Mouse (Mus musculus) kidney, postnatal 36 days (tissue): ENCODE measurements around the gene Ddx10.
A peak's percentile ranks its signal among the peaks of the same experiment; 100 is the strongest.

Source experiments
- DNase-seq, 2 experiments: peaks; one replicate each; pipeline ENCODE4 v3.0.0; 2021 to 2022; ENCODE audit warnings: mixed read lengths in 2 of 2

Ddx10 gene

DNA sequence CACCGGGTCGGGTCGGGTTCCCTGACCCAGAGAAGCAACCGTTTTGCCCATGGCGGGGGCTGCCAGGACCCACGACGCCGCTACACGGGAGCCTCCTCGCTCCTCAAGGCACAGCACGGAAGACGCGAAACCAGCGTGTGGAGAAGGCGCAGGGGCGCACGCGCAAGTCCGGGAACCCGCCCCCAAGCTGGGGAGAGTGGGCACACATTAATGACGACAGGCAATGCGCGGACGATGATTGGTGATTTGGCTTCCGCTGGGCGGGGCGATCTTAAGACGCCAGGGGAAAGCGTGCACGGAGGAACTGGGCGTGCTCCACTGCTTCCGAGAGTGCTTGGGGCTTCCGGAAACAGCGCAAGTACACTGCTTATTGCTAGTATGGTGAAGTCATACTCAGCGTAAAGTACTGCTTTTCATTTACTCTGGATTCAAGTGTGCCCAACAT, at the start of gene Ddx10:
Ddx10 (minus strand) TSS at position 101 of the 445 bp plus-strand sequence.
- DNase-seq, result peak; percentile 98

DNA sequence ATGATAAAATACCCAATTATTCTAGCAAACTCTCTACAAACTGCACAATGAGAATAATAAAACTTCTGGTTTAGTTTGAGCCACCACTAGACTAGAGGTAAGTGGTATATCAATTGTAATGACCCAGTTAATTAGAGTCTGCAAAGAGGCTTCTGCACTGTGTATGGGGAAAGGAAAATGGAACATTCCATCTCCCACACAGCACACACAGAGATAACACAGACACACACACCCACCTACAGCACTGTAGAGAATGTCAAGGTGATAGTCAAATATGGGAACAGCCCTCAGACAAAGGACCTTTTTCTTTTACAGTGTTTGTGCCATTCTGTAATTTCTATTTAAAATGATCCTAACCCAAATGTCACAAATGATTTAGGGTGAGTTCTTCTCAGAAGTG, 45.0 kb upstream of the Ddx10 start:
- no peak for DNase-seq

DNA sequence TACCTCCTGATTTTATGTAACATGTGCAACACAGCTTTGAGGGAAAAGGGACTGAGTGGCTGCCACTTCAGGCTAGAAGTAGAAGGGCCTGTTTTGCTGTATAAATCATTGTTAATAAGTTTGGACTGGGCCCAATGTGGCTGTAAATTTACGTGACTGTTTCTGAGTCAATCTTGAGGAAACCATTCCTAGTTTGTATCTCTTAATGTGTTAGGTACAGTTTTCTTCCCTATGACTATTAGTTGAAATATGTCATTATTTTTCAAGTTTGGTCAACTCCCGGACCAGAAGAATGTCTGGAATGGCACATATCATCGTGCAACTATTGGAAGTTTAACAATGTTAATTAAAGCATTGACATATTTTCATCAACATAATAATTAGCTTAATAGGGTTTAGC, 42.2 kb upstream of the Ddx10 start:
- no peak for DNase-seq

DNA sequence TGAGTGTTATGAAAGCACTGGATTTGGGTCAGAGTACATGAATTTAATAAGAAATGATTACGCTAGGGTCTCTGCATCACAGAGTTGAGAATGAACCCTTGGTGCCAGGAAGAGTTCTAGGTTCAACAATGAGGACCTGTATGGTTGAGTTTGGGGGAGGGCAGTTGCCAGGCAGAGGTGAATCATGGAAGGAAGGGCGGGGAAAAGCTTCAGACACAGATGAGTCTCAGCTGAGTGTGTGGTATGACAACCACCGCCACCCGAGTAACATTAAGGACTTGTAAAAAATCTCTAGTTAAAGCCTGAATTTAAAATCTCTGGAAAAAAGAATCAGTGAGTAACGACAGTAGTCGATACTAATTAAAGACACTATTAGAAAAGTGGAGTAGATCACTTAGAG, 38.9 kb upstream of the Ddx10 start:
- no peak for DNase-seq

DNA sequence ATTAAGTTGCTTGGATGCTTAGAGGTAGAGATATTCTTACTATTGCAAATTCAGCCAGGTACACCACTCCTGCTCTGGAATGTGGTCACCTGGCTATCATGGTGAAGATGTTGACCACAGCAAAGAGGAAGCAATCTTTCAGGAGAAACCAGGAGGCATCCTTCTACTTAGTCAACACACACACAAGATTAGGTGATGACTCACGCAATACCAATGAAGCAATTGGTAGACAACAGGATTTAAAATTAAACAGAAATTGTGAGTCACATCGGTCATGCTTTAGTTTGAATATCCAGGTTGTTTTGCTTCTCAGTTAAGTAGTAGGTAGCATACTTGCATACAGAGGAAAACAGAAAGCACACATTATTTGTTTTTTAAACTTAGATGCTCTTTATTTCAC, 31.1 kb upstream of the Ddx10 start:
- DNase-seq, result no peak

DNA sequence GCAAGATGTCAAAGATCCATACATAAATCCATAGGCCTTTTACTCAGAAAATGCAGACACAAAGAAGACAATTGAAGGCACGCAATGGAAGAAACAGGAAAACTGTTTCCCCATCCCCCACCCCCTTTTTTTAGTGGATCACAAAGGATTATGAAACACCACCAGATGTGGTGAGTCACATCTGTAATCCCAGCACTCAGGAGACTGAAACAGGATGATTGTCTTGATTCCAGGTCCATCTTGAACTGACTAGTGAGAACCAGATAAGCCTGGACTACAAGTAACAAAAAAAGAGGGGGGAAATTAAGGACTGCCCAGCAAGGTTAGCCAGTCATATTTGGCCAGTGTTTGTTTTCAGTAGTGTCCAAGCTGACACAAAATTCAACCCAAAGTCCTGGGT, 28.5 kb upstream of the Ddx10 start:
- DNase-seq, result no peak

DNA sequence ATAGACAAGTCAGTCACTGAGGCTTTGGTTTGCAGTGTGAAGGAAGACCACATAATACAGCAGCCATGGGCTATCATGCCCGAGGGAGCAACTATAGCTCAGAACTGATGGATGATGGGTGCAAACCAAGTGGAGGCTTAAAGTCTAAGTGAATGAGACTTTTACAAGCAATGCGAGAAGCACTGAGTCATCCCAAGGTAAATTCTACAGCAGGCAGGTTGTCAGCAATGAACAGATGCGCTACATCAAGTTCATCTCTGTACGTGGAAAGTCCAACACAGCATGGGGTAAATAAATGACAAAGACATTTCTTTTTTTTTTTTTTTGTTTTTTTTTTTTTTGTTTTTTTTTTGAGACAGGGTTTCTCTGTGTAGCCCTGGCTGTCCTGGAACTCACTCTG, 24.9 kb upstream of the Ddx10 start:
- no peak for DNase-seq

DNA sequence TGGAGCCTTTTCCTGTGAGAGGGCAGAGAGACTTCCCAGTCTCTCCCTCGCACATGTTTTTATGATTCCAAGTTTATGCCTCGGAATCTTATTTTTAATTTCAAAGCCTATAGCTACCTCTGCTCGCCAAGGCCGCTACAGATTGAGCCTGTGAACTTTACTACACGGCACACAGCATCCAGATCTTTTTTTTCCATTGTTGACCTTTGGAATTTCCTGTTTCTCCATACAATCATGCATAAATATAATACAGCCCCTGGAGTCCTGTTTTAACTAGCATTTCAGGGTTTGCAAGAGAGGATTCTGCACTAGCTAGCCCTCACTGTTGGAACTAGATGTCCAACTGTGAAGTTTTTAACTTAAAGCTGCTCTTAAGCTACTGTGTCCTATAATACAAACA, 24.4 kb upstream of the Ddx10 start:
- no peak for DNase-seq

DNA sequence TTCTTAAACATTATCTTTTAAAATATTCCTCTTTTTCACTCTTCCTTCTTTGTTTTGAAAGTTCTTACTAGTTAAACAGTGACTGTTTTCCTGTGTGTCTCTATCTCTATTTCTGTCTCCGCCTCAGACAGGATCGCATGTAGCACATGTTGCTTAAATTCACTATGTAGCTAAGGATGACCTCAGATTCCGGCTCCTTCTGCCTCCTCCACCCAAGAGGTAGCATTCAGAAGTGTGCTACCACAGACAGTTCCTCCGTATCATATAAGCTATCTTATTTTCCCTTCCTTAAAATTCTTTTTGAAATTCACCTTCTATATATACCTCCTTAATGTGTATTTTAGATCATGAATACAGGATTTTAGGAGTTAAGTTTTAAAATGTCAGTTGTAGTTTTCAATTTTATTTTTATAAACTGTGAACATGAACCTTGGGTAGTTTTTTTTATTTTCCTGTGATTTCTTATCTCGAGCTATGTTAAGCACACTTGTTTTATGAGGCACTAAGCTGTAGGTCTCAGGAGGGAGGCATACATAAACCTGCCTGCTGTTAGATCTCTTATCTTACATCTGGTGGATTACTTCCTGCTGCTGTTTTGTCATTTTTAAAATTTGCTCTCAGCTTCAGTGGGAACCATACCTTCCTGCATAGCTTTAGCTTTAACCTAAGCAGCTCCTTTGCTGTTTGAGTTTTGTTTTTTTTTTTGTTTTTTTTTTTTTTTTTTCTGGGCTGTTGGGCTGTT, 23.6 kb upstream of the Ddx10 start:
- no peak for DNase-seq

DNA sequence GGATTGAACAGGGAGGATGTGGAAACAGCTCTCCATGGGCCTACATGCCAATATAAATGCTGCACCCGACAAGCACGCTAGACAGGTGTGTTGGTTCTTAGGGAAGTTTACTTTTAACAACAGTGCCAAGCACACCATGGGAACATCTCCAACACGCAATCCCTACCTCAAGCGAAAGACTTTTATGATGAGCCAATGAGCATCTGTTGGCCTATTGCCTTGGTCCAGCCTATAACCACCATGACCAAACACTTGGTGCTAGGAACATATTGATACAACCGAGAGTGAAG, 21.6 kb upstream of the Ddx10 start:
- DNase-seq, result no peak

DNA sequence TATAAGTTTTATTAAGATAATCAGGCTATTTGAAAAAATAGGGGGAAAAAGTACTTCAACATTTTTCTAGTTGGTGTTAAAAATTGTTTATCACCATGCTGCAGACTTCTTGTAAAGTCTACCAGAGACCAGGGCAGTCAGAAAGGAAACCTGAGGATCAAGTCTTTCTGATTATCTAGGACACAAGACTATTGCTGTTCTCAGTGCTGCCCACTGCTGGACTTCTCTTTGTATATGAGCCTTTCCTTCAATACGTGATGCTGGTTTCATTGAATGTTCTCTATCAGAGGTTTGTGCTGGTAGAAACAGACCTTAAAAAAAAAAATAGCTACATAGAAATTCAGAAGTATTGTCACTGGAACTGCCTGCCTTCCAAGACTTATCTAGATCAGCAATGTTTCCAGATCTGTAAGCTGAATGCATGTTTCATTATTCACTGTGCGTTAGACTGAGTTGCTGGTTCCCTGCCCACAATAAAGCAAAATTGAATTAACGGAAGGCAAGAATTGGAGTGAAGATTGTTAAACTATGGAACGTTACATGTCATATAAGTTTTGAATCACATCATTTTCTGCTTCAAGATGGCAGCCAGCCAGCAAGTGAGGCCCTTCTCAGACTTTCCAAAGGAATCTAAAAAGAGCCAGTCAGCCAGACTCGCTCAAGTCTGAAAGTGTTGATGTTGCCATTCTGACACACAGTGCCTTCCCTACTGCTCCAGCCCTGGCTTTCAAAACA, 21.0 kb upstream of the Ddx10 start:
- DNase-seq, result peak; percentile 32 to 68

DNA sequence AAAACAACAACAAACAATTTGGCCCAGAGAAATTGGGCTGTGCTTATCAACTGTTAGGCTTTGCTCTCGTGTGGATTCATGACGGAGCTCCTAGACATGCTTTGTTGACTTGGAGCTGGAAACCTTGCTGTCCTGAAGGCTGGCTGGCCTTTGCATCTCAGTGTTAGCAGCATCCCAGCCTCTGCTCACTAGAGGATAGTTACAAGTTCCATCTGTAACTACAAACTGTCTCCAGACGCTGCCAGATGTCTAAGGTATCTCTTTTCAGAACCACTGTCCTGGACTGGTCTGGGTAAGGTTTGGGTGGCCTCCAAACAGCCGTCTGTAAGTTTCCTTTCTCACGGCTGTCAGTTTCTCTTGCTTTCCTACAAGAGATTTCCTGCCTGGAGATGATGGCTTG, 20.2 kb upstream of the Ddx10 start:
- DNase-seq, result no peak

DNA sequence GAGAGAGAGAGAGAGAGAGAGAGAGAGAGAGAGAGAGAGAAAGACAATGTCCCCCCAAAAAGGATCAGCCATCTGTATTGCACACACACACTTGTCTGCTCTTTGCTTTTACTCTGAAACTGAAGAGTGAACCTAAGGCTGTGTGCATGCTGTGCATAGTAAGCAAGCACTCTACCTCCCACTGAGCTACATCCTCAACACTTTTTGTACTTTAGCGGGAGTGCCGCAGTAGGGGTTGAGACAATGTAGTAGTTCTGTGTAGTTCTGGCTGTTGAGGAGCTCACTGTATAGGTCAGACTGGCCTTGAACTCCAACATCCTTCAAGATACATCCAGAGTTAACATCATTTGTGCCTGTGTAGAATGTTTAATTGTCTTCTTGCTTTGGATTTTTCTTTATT, 17.7 kb upstream of the Ddx10 start:
- no peak for DNase-seq

DNA sequence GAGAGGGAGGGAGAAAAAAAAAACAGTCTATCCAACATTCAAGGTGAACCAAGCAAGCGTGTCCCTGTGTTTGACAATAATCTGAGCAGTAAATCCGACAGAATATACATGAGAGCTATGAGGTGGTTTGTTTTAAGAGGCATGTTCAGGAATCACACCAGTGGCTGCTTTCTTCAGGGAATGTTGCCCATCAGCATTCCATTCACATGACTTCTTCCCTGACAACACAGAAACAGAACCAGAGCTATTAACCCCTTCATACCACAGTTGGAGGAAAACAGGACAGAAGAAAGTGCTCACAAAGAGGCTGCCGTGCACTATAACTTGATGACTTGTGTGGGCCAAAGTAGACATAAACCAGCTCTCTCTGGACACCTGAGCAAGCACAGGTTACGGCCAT, 16.5 kb upstream of the Ddx10 start:
- peak in 1 of 2 experiments; percentile 15 for DNase-seq

DNA sequence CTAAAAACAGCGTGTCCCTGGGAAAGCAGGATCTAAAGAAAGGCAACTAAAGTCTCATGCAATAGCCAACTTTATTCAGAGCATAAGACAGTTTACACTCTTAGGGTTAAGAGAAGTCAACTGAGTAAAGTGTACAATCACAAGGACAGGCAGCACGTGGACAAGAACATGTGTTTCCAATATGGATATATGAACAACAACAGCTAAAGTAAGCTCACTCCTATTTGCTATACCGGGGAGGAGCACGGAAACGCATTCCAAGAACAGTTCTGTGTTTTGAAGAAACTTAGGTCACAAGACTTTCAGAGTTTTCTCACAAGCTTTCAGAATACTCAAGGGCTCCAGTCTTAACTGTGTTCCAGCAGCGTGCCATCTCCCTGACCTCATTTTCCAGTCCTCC, 10.3 kb upstream of the Ddx10 start:
- no peak for DNase-seq

DNA sequence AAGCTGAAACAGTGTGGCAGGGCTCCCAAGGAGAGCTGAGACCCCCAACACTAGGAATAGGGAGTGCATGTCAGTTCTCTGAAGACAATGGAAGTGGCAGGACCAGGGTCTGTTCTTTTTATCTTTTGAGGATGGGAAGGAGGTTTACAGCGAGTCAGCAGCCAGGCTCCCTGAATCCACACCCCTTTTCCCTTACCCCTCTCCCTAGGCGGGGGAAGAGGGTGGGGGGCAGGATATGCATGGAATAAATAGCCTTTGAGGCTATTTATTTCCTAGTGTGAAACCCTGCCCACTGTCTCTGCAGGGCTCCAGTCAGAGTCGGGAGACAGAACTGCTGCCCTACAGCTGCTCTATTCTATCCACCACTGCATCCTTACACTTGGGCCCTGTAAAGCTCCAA, 9.9 kb upstream of the Ddx10 start:
- DNase-seq, result peak in 1 of 2 experiments; percentile 8

DNA sequence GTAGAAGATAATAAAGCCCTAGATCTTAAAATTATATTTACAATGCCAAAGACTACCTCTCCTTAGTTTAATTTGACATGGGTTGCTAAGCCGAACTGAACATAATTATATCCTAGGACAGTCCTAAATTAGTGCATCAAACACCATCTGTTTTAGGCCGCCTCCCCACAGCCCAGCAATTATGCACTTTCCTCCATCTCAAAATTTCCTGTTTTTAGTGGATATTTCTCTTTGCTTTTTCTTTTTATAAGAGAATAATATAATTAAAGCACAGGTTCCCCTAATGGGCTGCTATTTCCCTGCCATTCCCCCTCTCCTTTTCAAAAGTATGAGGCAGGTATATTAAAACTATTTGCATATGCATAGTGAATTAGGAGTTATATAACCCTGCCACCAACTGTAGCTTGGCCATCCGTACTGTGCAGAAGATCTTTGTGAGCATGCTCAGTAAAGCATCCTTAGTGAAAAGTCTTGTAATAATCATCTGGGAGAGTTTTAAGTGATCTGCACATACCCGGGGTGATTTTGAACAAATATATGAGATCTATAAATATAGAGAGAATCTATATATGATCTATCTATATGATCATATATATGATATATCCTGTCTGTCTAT, 8.9 kb upstream of the Ddx10 start:
- no peak for DNase-seq

DNA sequence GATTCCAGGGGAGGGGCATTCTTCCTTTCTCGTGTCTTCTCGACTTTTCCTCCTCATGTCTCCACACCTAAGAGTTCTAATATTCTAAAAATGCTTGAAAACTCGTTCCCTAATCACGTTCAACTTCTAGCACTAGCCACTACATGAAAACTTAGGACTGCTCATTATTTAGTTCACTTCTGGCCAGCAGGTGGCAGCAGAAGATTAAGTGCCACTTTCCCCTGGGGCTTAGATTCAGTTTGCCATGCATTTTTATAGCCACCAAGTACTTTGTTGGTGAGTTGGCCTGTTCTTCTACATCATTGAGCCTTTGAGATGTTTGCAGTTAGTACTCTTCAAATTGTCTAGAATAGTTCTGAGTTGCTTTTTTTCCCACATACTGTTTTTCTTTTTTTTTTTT, 6.5 kb upstream of the Ddx10 start:
- DNase-seq, result peak; percentile 75 to 91

DNA sequence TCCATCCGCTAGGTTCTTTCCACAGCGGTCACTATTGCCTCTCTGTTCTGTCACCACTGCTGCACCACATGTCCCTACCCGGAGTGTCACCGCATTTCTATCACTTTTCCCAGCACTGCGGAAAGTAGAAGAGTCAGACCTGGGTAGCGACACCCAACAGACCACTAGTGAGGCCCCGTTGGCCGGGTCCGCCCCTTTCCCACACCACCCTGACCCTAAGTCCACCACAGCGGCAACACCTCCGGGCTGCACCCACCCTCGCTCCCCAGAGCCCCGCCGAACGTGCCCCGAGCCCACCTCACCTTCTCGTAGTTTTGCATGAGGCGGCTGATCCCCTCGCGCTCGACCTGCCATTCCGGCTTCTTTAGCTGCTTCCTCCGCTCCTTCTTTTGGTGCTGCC, 337 bp downstream of the Ddx10 start:
- DNase-seq, result no peak

DNA sequence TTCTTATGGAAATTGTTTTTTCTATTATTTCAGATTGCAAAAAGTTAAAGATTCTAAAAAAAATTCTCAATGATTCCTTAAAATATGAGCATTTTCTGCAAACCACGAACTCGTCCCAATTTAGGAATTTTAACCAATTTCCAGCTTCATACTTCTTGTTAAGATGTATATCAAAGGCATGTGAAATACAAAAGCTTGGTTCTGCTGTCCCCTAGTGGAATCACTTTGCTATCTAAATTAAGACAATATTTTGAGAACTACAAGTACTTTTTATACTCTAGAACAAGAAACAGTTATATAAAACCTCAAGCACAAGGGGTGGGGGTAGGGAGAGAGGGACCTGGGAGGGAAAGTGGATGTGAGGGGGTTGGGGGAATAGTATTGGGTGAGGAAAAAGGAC, 29.7 kb downstream of the Ddx10 start:
- DNase-seq, result peak; percentile 1 to 4

DNA sequence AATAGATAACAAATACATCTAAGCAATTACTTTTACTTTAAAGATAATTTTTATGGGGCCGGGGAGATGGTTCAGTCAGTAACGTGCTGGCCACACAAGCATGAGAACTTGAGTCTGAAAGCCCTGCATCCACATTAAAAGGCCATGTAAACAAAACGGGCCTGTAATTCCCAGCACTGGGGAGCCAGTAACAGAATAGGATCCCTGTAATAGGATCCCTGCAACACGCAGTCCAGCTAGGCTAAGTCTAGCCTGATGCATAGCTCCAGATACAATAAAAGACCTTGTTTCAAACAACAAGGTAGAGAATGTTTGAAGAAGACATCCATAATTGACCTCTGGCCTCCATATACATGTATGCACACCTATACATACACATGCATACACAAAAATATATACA, 39.6 kb downstream of the Ddx10 start:
- DNase-seq, result no peak

DNA sequence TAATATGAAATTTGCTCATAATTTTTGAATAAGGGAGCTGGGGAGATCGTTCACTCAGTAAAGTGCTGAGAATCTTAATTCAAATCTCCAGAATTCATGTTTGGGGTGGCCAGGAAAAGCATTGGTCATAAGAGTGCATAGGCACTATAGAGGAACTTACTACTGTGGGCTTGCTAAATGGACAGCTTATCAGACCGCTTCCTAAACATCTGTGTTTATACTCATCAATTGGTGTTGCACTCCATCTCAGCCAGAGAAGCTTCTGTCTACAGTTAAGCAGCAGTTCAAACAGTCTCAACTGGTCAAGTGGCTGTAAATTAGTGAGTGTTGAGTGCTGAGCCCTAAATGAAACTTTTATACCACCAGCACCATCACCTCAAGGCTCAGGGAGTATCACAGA, 73.3 kb downstream of the Ddx10 start:
- DNase-seq, result no peak

DNA sequence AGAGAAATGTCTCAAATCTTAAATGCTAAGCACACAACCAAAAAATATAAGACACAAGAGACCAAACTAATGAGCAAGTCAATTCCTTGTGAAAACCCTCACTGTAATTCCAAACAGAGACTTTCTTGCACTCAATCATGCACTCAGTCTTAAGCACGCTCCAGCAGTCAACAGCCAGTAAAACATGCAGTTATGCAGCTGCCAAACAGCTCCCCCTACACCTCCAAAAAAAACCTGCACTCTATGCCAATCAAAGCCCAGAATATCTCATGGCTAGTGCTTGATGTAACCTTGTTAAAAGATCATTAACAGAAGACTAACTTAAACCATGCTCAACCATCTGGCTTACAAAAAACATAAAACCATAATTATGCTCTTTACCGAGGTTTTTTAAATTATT, 74.6 kb downstream of the Ddx10 start:
- DNase-seq, result peak; percentile 27 to 42

DNA sequence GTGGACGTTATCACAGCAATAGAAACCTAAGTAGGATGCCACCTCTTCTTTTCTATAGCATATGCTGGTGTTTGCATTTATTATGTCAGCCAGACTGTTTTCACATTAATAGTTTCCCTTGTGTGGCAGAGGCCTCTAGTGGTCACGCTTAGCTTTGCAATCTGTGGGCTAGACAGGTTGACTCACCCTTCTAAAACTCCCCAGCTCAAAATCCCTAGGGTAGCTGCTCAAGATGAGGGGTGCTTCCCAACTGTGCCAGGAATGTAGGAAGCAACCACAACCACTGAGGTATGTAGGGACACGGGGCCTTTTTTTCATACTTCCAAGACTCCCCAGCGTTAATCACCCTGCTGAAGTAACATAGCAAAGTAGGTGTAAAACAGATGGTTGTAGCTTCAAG, 103.6 kb downstream of the Ddx10 start:
- peak; percentile 42 to 79 for DNase-seq
